Mouse (Mus musculus): ENCODE measurements around the gene Sult2b1.

- TF ChIP-seq CTCF (IDR thresholded peaks at IDR 0.05) (no peak), EP300 (IDR thresholded peaks at IDR 0.05) (no peak)
Measured at GRCm38 (mm10) chr7:45701607-45702006, 82.9 kb downstream of the Sult2b1 start.
